Mouse (Mus musculus) retina, embryonic 14.5 days (tissue): ENCODE data around the gene Cyp2d9.
"Not testable (repeated sequence)": the region's sequence is repeated elsewhere in the genome, so short reads cannot be mapped to it uniquely, and the experiment has no call there.

Source experiments
- DNase-seq: peaks from one replicate; pipeline ENCODE4 v3.0.0-alpha.2; 2015; ENCODE audit warnings: low spot score

Gene Cyp2d9

GRCm38 (mm10) chr15:82433137-82433536 is at the start of gene Cyp2d9:
Gene Cyp2d9 (plus strand): TSS chr15:82433437.
- no peak for DNase-seq

GRCm38 (mm10) chr15:82385729-82386128 is 47.5 kb upstream of the Cyp2d9 start:
- DNase-seq: no peak

GRCm38 (mm10) chr15:82389916-82390315 is 43.3 kb upstream of the Cyp2d9 start:
- not testable (repeated sequence) for DNase-seq

- DNase-seq: not testable (repeated sequence)
Observed at GRCm38 (mm10) chr15:82393922-82394321, 39.3 kb upstream of the Cyp2d9 start, which contains the start of gene Cyp2d11. Gene Cyp2d11 (minus strand): TSS chr15:82394022.

GRCm38 (mm10) chr15:82395955-82396354 is 37.3 kb upstream of the Cyp2d9 start:
- not testable (repeated sequence) for DNase-seq

- no peak for DNase-seq
Observed at GRCm38 (mm10) chr15:82401516-82401915, 31.7 kb upstream of the Cyp2d9 start.

- DNase-seq: no peak
Observed at GRCm38 (mm10) chr15:82402106-82402505, 31.1 kb upstream of the Cyp2d9 start.

- DNase-seq: no peak
Observed at GRCm38 (mm10) chr15:82402741-82403140, 30.5 kb upstream of the Cyp2d9 start.

- DNase-seq: no peak
Observed at GRCm38 (mm10) chr15:82403606-82404005, 29.6 kb upstream of the Cyp2d9 start.

- no peak for DNase-seq
Observed at GRCm38 (mm10) chr15:82404163-82404562, 29.1 kb upstream of the Cyp2d9 start.

GRCm38 (mm10) chr15:82406981-82407380 is 26.3 kb upstream of the Cyp2d9 start, which contains the start of gene Cyp2d10:
Gene Cyp2d10 (minus strand): TSS chr15:82407195.
- no peak for DNase-seq

- no peak for DNase-seq
Observed at GRCm38 (mm10) chr15:82407536-82407935, 25.7 kb upstream of the Cyp2d9 start.

GRCm38 (mm10) chr15:82416797-82417789 is 16.1 kb upstream of the Cyp2d9 start:
- DNase-seq: peak; percentile 81

GRCm38 (mm10) chr15:82418616-82419015 is 14.6 kb upstream of the Cyp2d9 start:
- DNase-seq: no peak

GRCm38 (mm10) chr15:82422935-82423334 is 10.3 kb upstream of the Cyp2d9 start:
- DNase-seq: no peak

- no peak for DNase-seq
Observed at GRCm38 (mm10) chr15:82423471-82423870, 9.8 kb upstream of the Cyp2d9 start.

GRCm38 (mm10) chr15:82433621-82434020 is 384 bp downstream of the Cyp2d9 start:
- no peak for DNase-seq

GRCm38 (mm10) chr15:82434541-82434940 is 1.3 kb downstream of the Cyp2d9 start:
- DNase-seq: no peak

GRCm38 (mm10) chr15:82435011-82435410 is 1.8 kb downstream of the Cyp2d9 start:
- DNase-seq: no peak

- DNase-seq: no peak
Observed at GRCm38 (mm10) chr15:82435606-82436005, 2.4 kb downstream of the Cyp2d9 start.

- no peak for DNase-seq
Observed at GRCm38 (mm10) chr15:82437975-82438617, 4.9 kb downstream of the Cyp2d9 start.

- no peak for DNase-seq
Observed at GRCm38 (mm10) chr15:82443658-82444057, 10.4 kb downstream of the Cyp2d9 start.

GRCm38 (mm10) chr15:82445196-82445595 is 12.0 kb downstream of the Cyp2d9 start:
- DNase-seq: no peak
